Mouse (Mus musculus) liver, adult 2 months (tissue): ENCODE data around the gene Pde4d.

Experiments
- CTCF ChIP-seq: fragments of 200-500 bp; IDR thresholded peaks from 2 replicates; pipeline ENCODE4 v1.5.1; 2011; ENCODE audit warnings: low read depth, low read length, control low read depth
- POLR2A ChIP-seq: fragments of 200-500 bp; IDR thresholded peaks from 2 replicates; pipeline ENCODE4 v1.6.1; 2011; ENCODE audit warnings: low read length, control low read depth; ENCODE audit not compliant: insufficient read depth; ENCODE audit errors: extremely low read depth

- TF ChIP-seq CTCF (no peak), POLR2A (no peak)
These were observed 514.3 kb downstream of the Pde4d start for GRCm38 (mm10) chr13:108964056-108964455.
